Mouse (Mus musculus) spleen, postnatal 14 days (tissue): ENCODE results near the gene Skiv2l.
"Not testable (repeated sequence)": the region's sequence is repeated elsewhere in the genome, so short reads cannot be mapped to it uniquely, and the experiment has no call there.

ENCODE experiments used
- DNase-seq, 2 experiments: peaks; one replicate each; pipeline ENCODE4 v3.0.0; 2021 to 2022; ENCODE audit warnings: low spot score in 2 of 2

Skiv2l gene

DNA sequence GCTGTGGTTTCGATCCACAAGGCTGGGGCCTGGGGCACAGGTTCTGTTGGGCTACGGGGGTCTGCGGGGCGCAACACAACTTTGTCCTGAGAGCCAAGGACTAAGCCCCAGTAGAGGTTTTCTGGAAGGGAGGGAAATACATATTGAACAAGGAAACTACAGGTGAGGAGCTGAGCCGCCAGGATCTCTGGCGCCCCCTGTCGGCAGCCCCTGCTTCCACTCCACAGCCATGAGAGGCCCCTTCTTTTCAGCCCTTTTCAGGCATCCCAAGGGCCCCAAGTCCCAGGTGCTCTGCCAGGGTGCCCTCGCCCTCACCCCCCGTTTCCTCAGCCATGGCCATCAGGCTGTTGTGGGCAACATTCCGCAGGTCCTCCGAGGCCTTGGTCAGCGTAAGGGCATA lies 36.3 kb downstream of the Skiv2l start:
- DNase-seq = peak in 1 of 2 experiments; percentile 18

DNA sequence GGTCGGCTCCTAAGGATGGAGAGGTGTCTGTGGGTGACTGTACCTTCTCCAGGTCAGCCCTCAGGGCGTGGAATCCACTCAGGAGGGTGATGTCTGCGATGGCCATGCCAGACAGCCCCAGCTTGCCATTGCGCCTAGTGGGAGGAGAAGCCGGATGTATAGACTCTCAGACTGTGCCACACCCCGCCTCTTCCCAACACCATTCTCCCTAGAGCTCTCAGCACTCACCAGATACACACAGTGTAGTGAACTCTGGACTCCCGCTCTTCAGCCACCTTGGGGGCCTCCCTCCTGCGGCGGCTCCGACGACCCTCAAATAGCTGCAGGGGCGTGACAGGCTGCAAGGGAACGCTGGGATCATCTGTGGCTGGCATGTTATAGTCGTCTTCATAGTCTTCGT lies 38.7 kb downstream of the Skiv2l start:
- no peak for DNase-seq

DNA sequence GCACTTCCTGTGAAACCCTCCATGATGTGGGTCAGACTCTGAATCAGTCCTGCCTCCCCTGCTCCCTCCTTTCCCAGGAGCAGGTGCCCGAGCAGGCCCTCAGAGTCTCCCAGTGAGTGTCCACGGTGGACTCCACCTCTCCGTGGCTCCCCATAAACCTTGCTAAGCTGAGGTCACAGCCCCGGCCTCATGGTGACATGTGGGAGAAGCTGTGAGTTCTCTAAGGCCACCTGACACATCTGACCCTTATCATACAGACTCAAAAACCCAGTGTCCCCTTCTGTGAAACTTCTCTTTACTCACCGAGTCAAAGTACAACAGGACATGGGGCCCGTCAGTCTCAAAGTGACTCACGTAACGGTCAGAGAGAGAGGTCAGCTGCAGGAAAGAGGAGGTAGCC lies 39.2 kb downstream of the Skiv2l start:
- not testable (repeated sequence) for DNase-seq

DNA sequence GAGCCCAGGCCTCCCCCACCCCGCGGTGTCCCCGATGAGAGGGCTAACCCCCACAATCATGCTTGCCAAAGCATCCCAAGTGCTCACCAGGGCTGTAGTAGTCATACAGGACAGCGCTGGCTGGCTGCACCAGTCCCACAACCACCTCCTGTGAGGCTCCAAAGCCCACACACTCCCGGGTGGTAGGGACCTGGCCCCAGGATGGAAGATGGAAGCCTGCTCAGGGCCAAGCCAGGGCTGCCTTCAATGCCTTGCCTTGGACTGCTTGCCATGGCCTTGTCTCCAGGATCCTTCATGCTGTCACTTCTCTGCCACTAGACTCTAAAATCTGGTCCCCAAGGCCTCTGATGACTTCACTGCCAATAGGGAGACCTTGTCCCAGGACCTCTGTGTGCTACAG lies 39.6 kb downstream of the Skiv2l start:
- DNase-seq = not testable (repeated sequence)

DNA sequence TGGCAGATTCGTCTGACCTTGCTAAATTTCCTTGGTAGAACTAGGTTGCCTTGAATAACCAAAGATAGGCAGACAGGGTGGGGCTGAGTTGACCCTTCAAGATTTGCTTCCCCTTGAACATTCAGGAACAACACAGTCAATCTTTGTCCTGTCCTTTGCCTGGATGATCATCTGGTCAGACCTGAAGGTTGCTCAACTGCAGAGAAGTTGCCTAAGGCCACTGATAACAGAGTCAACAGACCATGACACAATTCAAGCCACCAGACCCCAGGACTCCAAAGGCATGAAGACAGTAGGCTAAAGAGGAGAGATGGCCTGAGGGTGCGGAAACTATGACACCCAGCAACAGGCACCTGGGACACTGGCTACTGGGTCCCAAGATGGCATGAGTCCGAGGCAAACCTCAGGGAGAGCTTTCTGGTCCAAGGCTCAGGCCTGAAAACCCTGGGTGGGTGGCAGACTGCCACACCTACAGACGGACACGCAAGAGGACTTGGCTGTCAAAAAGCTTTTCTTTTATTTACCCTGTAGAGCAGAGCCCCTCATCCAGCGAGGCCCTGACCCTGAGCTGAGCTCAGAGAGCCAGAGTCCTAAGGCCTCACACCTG lies 41.3 kb downstream of the Skiv2l start:
- DNase-seq = no peak

DNA sequence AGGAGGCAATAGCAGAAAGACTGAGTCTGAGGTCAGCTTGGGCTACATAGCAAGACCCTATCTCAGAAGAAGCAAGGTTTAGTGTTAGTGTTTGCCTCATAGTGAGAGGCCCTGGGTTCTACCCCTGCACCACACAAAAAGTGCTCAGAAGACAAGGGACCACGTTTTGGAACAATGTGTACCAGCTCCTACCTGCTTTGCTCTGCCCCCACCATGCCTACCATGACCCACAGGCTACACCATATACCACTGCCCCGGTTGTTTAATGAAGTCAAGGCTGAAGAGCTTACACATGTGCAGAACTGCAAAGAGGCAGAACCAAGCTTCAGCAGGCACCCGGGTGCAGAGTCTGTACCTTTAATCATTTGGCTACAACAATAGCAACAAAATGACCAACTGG lies 42.8 kb downstream of the Skiv2l start:
- no peak for DNase-seq

DNA sequence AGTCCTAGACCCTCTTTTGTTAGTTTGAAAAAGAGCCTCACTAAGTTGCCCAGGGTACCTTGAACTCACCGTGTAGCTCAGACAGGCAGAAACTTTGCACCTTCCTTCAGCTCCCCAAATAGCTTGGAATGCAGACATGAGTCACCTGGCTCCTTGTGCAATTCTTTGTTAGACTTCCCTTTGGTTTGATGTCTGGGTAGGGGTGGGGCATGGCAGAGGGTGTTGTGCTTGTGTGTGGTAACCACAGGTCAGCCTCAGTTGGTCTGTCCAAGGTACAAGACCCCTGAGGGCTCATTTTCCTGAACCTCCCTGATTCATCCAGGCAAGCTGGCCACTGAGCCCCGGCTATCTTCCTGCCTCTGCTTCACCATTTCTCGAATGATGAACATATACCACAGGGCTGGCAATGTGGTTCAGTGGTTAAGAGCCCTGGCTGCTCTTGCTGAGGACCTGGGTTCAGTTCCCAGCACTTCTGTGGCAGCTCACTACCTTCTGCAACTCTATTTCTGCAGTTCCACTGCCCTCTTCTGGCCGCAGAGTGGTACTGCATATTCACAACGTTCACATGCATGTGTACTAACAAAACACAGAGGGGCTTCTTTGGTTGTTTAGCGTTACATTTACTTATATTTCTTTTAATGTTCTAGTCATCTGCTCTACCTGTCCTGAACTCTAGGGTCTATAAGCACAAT lies 45.0 kb downstream of the Skiv2l start:
- no peak for DNase-seq

DNA sequence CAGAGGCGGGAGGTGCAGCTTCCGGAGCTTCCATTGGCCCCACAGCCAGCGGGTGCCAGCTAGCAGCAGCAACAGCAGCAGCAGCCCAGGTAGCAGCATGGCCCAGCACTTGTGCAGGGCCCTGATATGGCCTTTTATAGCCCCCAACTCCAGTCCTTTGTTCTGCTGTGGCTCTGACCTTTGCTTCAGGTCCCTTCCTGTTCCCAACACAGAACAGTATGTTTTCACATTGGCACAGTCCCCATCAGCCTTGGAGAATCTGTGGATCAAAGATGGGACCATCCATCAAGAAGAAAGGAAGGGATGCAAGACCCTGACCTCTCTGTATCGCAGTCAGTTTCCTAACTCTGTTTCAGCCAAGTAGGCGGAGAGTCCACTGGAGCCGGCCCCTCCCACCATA lies 45.7 kb downstream of the Skiv2l start, which contains the start of gene Cyp21a1:
Gene Cyp21a1, minus strand, starts transcription at position 261 of the 400 bp plus-strand sequence.
- DNase-seq = not testable (repeated sequence)

DNA sequence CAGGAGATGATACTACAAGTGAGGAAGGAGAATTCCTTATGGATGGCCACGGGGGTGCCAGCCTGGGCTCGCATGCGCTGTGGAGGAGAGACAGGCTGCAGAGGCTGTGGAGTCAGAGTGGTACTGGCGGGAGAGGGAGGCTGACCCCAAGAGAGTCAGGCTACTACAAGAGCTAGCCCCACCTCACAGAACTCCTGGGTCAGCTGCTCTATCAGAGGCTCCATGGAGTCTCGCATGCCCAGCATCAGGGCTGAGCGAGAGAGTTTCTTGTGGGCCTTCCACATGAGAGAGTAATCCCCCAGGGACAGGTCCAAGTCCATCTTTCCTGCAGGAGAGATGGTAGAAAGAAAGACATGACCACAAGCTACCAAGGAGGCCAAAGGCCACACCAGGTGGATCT lies 46.6 kb downstream of the Skiv2l start:
- not testable (repeated sequence) for DNase-seq

DNA sequence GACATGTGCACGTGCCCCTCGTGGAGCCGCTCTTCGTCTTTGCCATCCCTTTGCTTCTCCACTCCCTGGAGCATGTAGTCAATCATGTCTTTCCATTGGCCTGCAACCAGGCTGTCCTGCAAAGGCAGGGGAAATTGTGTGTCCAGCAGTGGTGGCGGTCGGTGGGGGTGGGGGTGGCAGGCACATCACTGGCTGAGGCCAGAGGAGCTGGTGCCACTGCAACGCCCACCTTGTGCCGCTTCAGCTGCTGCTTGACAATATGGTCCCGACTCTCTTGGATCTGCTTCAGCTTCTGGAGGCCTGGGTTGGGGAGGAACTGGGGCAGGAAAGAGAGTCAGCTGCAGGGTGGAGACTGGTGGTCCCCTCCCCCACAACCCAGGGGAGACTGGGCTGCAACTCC lies 47.3 kb downstream of the Skiv2l start:
- DNase-seq = not testable (repeated sequence)

DNA sequence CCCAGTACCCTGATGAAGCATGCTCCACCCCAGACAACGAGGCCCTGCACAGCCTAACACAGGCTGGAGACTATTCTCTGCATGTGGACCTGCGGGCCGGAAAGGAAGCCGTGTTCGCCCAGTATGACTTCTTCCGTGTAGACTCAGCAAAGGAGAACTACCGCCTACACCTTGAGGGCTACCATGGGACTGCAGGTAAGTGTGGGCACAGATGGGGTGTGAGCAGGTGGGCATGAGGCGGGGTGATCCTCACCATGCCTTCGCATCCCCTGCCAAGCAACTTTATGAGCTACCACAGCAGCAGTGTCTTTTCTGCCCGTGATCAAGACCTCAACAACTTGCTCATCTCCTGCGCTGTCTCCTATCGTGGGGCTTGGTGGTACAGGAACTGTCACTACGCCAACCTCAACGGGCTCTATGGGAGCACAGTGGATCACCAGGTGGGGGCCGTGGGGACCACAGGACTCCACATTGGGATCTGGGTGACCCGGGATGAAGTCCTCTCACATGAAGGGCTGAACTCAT lies 49.2 kb downstream of the Skiv2l start:
- not testable (repeated sequence) for DNase-seq

DNA sequence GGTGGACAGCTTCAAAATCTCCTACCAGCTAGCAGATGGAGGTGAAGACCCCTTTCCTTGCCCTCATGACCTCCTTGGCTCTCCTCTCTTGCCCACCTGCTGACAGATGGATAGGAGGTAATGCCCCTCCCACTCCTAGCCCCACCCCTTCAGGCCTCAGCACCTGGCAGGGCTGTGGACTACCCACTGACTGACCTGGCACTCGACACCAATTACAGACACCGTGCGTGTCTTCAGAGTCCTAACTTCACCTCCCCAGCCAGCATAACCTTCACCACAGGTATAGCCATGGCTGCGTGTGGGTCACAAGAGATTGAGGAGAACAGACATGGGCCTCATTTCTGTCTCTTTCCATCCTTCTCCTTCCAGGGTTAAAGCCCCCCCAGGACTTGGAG lies 50.5 kb downstream of the Skiv2l start:
- no peak for DNase-seq

DNA sequence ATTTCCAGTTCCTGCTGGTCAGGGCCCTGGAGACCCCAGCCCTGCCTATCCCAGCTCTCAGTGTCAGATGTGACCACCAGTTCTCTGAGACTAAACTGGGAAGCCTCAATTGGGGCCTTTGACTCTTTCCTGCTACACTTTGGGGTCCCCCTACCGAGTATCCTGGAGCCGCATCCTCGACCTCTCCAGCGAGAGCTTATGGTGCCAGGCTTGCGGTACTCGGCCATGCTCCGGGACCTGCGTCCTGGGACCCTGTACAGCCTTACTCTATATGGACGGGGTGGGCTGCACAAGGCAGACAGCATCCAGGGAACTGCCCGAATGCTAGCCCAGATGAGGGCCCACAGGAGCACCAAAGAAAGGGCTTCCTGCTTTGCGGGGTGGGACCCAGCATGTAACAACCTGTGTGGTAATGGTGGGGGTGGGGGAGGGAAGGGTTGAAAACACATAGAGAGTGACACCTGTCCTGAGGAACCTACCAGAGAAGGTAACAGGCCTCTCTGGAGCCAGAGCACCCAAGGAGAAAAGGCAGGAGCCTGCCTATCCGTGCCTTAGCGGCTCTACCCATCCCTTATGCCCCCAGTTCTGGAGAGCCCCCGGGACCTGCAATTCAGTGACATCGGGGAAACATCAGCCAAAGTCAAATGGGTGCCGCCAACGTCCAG lies 51.0 kb downstream of the Skiv2l start:
- DNase-seq = no peak

DNA sequence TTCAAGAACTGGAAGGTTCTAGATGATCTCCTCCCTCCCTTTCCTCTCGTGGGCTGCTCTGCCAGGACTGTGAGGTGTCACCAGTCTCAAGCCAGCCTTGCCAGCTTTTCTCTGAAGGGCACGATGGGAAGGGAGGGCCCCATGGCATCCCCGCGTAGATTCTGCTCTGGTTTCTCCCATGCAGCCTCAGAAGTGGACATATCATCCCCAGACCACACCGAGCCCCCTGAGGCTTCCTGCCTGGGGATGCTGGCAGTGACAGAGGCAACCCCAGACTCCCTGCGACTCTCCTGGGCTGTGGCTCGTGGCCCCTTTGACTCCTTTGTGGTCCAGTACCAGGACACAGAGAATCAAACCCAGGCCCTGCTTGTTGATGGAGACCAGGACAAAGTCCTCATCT lies 51.9 kb downstream of the Skiv2l start:
- DNase-seq = not testable (repeated sequence)

DNA sequence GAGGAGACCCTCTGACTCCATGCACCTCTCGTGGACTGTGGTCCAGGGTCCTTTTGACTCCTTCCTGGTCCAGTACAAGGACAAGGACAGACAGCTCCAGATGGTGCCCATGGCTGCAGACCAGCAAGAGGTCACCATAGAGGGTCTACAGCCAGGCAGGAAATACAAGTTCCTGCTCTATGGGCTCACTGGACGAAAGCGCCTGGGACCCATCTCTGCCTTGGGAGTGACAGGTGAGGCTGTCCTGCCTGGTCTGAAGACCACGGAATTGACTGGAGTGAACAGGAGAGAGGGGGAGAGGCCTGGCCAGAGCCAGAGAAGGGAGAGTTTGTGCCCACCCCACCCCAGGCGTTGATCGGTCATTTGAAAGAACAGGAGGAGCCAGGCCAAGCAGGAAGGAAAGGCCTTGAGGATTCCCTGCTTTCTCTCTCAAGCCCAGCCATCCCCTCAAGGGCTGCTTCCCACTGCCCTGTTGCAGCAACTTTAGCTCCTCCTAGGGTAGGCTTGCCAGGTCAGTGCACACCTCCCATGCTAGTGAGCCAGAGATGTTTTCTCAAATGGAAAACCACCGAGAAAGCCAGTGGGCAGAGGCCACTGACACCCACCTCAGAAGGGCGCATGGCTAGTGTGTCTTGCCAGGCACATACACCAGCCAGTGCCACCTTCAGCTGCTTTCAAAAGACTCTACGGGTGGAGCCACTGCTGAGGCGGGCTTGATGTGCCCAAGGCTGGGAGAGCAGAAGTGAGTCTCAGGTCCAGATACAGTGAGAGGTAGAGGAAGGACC lies 52.6 kb downstream of the Skiv2l start:
- not testable (repeated sequence) for DNase-seq

DNA sequence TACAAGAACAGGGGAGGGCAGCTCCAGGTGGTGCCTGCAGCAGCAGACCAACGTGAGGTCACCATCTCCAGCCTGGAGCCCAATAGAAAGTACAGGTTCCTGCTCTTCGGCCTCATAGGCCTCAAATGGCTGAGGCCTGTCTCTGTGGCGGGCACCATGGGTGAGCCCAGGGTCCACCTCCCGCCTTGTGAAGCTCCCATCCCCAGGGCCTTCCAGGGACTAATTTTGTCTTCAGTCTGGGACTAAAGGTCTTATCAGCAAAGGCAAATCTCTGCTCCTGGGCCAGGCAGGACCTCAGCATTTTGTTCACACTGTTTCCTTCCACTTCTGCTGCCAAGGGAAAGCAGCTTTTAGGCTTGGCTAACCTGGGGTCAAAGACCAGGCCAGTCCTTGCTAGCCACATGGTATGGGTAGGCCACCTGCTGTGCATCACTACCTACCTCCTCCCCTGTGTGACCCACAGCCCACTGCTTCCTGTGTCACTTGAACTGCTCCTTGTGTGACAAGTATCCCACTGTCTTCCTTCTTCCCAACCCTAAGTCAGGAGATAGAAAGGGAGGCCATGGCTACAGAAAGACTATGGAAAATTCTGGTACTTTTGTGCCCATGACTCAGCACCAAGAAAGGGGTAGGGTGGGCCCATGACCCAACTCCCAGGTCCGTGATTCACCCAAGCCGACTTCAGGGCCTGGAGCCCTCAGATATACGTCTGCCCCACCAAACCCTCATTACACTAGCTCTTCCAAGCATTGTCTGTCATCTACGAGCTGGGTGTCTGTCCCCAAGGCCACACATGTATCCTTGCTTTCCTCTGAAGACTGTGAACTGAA lies 53.5 kb downstream of the Skiv2l start:
- no peak for DNase-seq

DNA sequence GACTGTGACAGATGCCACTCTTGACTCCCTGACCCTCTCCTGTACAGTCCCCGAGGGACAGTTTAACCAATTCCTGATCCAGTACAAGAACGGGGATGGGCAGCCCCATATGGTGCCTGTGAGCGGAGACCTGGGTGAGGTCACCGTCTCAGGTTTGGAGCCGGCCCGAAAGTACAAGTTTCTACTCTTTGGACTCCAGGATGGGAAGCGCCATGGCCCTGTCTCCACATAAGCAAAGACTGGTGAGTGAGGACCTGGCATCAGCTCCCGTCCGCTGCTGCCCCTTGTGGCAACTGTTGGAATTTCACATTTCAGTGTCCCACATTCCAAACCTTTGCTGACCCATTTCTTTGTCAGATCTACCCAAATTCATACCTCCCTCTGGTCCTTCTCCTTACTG lies 54.4 kb downstream of the Skiv2l start:
- DNase-seq = no peak

DNA sequence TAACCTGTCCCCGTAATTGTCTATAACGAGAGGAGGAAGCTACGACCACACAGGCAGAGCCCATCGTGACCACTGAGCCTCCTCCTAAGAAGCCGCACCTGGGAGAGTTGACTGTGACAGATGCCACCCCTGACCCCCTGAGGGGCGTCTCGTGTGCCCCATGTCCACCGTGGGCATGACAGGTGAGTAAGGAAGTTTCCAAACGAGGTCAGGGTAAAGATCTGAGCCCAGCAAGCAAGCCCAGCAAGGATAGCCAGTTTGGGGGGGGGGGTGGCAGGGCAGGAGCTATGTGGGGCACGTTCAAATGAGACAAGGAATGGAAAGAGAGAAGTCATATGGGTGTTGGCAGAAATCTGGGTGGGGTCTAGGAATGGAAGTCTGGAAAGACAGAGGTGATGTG lies 55.0 kb downstream of the Skiv2l start:
- no peak for DNase-seq
